ENCODE assay signal across 18 mouse cellular contexts in genomic region chr1:138304141-138304915, GRCm38 (mm10). TPM values are rescaled to one million over a fixed set of nuclear protein-coding genes. Genes with fewer than 3 reads are reported as not detected.
DNase-seq lines count a peak whose midpoint lies in the region; ATAC-seq and TF ChIP-seq lines count a peak whose summit lies in the region.
"Had no signal": no experiment of that assay in that cellular context is flagged by ENCODE, and none has a peak within 500 bp of the region (broad histone marks: within the 10 kb centered on the region; RNA-seq: fewer than 3 reads in every experiment).

No protein-coding gene starts in this region.

- H3K27me3 ChIP-seq in stomach, postnatal 0 days (ENCODE audit: control insufficient read depth, insufficient read depth, low read length) = no peaks in the 10 kb centered on the region
- H3K27me3 ChIP-seq: heart, embryonic 15.5 days; liver, embryonic 15.5 days; megakaryocyte, embryonic 14.5 days; neural tube, embryonic 12.5 days had no signal

- H3K4me1 ChIP-seq in stomach, postnatal 0 days (replicated peaks; ENCODE audit: control insufficient read depth, insufficient read depth) = no peaks in the 10 kb centered on the region
- H3K4me1 ChIP-seq: heart, embryonic 15.5 days; liver, embryonic 15.5 days; neural tube, embryonic 12.5 days had no signal

- intact Hi-C loops in gastrocnemius, adult 2 months (cut with DNase I) = no loop called here

- no peaks in the 10 kb centered on the region for H3K36me3 ChIP-seq in stomach, postnatal 0 days (ENCODE audit: control insufficient read depth, insufficient read depth, low read length)
- H3K36me3 ChIP-seq: heart, embryonic 15.5 days; limb, embryonic 10.5 days; liver, embryonic 15.5 days; neural tube, embryonic 12.5 days had no signal

- H3K9ac ChIP-seq in stomach, postnatal 0 days (ENCODE audit: low read length) = no peak overlapping the region
- H3K9ac ChIP-seq: heart, embryonic 15.5 days; liver, embryonic 15.5 days; neural tube, embryonic 12.5 days had no signal

- no peak overlapping the region for H3K4me2 ChIP-seq in stomach, postnatal 0 days (replicated peaks; ENCODE audit: low read depth)
- H3K4me2 ChIP-seq: heart, embryonic 15.5 days; liver, embryonic 15.5 days; neural tube, embryonic 12.5 days had no signal

- peak; percentile 67 for ATAC-seq in granulocyte monocyte progenitor cell, adult 5-6 weeks (replicated peaks; ENCODE audit: poor library complexity, severe bottlenecking)
- ATAC-seq in stomach, postnatal 0 days (ENCODE audit: low FRiP score, low TSS enrichment) = 0 out of 2 replicates have a peak, but pooled peaks have one; percentile 35
- ATAC-seq: intestine, embryonic 16.5 days had no signal

- no peak overlapping the region for H3K27ac ChIP-seq in stomach, postnatal 0 days (replicated peaks)
- H3K27ac ChIP-seq in gastrocnemius, adult 2 months = no peak overlapping the region
- H3K27ac ChIP-seq: heart, embryonic 15.5 days; limb, embryonic 10.5 days; liver, embryonic 15.5 days; neural tube, embryonic 12.5 days had no signal

- WGBS in stomach, postnatal 0 days = 63% methylated on average over 8 of the region's 8 CpGs

- DNase-seq in lung, postnatal 36 days = peak; percentile 28
- no peak for DNase-seq in lung, postnatal 10 days
- peak; percentile 80 for DNase-seq in T-cell, adult 2 months (ENCODE audit: low spot score)
- DNase-seq in stomach, postnatal 0 days (ENCODE audit: low spot score) = no peak
- no peak for DNase-seq in gastrocnemius, adult 2 months
- DNase-seq in right cerebral cortex, adult 2 months (ENCODE audit: low spot score in 2 of 2) = no peak
- no peak for DNase-seq in urinary bladder, postnatal 25 days (ENCODE audit: low spot score)
- DNase-seq: cerebellum, postnatal 14 days; kidney, postnatal 25 days; retina, postnatal 1 day had no signal

- no peak for TF ChIP-seq EP300 in stomach, postnatal 0 days (optimal IDR thresholded peaks at IDR 0.05)

- no peak for TF ChIP-seq CTCF in stomach, postnatal 0 days (IDR thresholded peaks at IDR 0.05; ENCODE audit: low read depth)
- TF ChIP-seq CTCF in gastrocnemius, adult 2 months (IDR thresholded peaks at IDR 0.05) = no peak

- no peaks in the 10 kb centered on the region for H3K9me3 ChIP-seq in stomach, postnatal 0 days (ENCODE audit: control insufficient read depth, low read length)
- H3K9me3 ChIP-seq: heart, embryonic 15.5 days; limb, embryonic 10.5 days; liver, embryonic 15.5 days; megakaryocyte, embryonic 14.5 days; neural tube, embryonic 12.5 days had no signal

- H3K4me3 ChIP-seq in stomach, postnatal 0 days (ENCODE audit: low read depth, low read length) = no peak overlapping the region
- no peak overlapping the region for H3K4me3 ChIP-seq in gastrocnemius, adult 2 months
- H3K4me3 ChIP-seq: heart, embryonic 15.5 days; limb, embryonic 10.5 days; liver, embryonic 15.5 days; megakaryocyte, embryonic 14.5 days; neural tube, embryonic 12.5 days had no signal

RNA-seq across cellular contexts. Expression of gene Atp6v1g3, which starts 30.8 kb away (rescaled TPM):
- total RNA-seq in granulocyte monocyte progenitor cell, adult 5-6 weeks (2014; fragmentation: Nextera tagmentation) = not detected in 2 replicates
- total RNA-seq in granulocyte monocyte progenitor cell, adult 5-6 weeks (2017) = not detected in 2 replicates
- not detected in 2 replicates for polyA plus RNA-seq in stomach, postnatal 0 days (2015; fragmentation: Nextera tagmentation; extraction: Ambion mirVana)
- not detected for total RNA-seq in gastrocnemius, adult 2 months (2021)
- total RNA-seq: gastrocnemius, adult 8-10 months had no signal
- polyA plus RNA-seq: heart, embryonic 15.5 days; intestine, embryonic 16.5 days; liver, embryonic 15.5 days; neural tube, embryonic 12.5 days had no signal

Comparison
In these comparisons a context has a peak if more than half of its experiments do, and no peak if none do; other contexts are left out.
1. DNase-seq: peak in lung, postnatal 36 days (single experiment) and T-cell, adult 2 months (single experiment); none in lung, postnatal 10 days (single experiment), stomach, postnatal 0 days (single experiment), gastrocnemius, adult 2 months (single experiment), right cerebral cortex, adult 2 months (0 of 2) and urinary bladder, postnatal 25 days (single experiment).